Mouse (Mus musculus): ENCODE measurements at regions not wholly inside any gene's neighbourhood (a gene's known extent, or its start where the extent isn't known, plus 50 kb on each side); places are given as distances from the start of the nearest gene placed in this dataset.

GRCm38 (mm10) chr10:19426835-19427234 is 70.5 kb downstream of the Olig3 start:
- TF ChIP-seq POLR2A (IDR thresholded peaks at IDR 0.05; ENCODE audit: borderline replicate concordance, extremely low read depth, low read depth, low read length) (no peak), CTCF (IDR thresholded peaks at IDR 0.05; ENCODE audit: insufficient read depth, low read length) (no peak)

All from lung, adult 2 months (tissue).